Mouse (Mus musculus): ENCODE results near the gene Insig2. TPM values are rescaled to one million over a fixed set of nuclear protein-coding genes. Genes with fewer than 3 reads are reported as not detected.

Gene Insig2
- polyA plus RNA-seq, 1 experiment: 24.1 TPM

GRCm38 (mm10) chr1:121359680-121360079 lies 27.3 kb upstream of the Insig2 start:
- TF ChIP-seq CTCF (IDR thresholded peaks at IDR 0.05; ENCODE audit: insufficient read depth, low read length): no peak
- no peak for TF ChIP-seq POLR2A (IDR thresholded peaks at IDR 0.05; ENCODE audit: borderline replicate concordance, extremely low read depth, low read depth, low read length)
- WGBS: 77% methylated on average over 12 of the region's 12 CpGs
- H3K4me1 ChIP-seq (ENCODE audit: control insufficient read depth, insufficient read depth, low read length): no peaks in the 10 kb centered on the region
- no peak overlapping the region for H3K4me3 ChIP-seq (replicated peaks; ENCODE audit: extremely low read depth, low read depth, low read length)
- no peak for DNase-seq

- Histone ChIP-seq H3K4me3 (replicated peaks; ENCODE audit: extremely low read depth, low read depth, low read length) (no peak overlapping the region), H3K4me1 (ENCODE audit: control insufficient read depth, insufficient read depth, low read length) (no peaks in the 10 kb centered on the region)
- no peak for DNase-seq
- TF ChIP-seq CTCF (IDR thresholded peaks at IDR 0.05; ENCODE audit: insufficient read depth, low read length) (no peak), POLR2A (IDR thresholded peaks at IDR 0.05; ENCODE audit: borderline replicate concordance, extremely low read depth, low read depth, low read length) (no peak)
Measured at GRCm38 (mm10) chr1:121353779-121354178, 21.4 kb upstream of the Insig2 start.

DNA sequence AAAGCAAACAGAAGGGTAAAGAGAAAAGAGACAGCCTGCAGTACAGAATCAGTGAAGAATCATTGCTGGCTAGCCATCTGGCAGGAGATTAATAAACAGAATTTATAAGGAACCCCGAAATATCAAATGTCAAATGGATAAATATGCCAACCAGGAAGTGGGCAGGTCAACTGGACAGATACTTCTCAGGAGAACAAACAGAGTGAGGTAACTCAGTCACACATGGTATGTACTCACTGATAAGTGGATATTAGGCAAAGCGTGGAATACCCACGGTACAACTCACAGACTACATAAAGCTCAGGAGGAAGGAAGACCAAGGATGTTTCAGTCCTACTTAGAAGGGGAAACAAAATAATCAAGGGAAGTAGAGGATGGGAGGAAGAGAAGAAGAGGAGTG lies 18.6 kb upstream of the Insig2 start:
- no peak for DNase-seq

DNA sequence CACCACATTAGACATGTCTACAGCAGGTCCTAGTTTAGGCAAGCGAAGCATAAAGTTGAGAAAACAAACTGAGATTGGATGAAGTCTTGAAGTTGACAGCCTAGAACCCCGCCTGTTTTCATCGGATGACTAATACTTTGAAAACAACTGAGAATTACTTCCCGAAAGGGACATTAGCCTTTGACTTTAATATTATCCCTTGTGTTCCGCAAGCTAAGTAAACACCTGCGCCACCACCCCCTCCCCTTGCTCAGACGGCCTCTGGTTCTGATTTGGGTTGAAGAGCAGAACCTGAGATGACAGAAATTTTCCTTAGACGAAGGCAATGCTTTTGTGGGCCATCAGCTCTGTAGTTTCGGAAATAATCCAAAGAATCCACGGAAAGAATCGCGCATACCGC lies 18.2 kb upstream of the Insig2 start:
- Histone ChIP-seq H3K4me1 (ENCODE audit: control insufficient read depth, insufficient read depth, low read length) (no peaks in the 10 kb centered on the region), H3K4me3 (replicated peaks; ENCODE audit: extremely low read depth, low read depth, low read length) (no peak overlapping the region)
- TF ChIP-seq POLR2A (IDR thresholded peaks at IDR 0.05; ENCODE audit: borderline replicate concordance, extremely low read depth, low read depth, low read length) (no peak), CTCF (IDR thresholded peaks at IDR 0.05; ENCODE audit: insufficient read depth, low read length) (no peak)
- DNase-seq: no peak
- WGBS: 67% methylated on average over 13 of the region's 13 CpGs

More for the DNA sequence above, 18.6 kb upstream of the Insig2 start:
- no peaks in the 10 kb centered on the region for H3K4me1 ChIP-seq (ENCODE audit: control insufficient read depth, insufficient read depth, low read length)
- no peak for TF ChIP-seq POLR2A (IDR thresholded peaks at IDR 0.05; ENCODE audit: borderline replicate concordance, extremely low read depth, low read depth, low read length)
- no peak for TF ChIP-seq CTCF (IDR thresholded peaks at IDR 0.05; ENCODE audit: insufficient read depth, low read length)
- no peak overlapping the region for H3K4me3 ChIP-seq (replicated peaks; ENCODE audit: extremely low read depth, low read depth, low read length)
- 51% methylated on average over 3 of the region's 3 CpGs for WGBS

GRCm38 (mm10) chr1:121348875-121349847 lies 16.8 kb upstream of the Insig2 start:
- DNase-seq: no peak
- 64% methylated on average over 4 of the region's 4 CpGs for WGBS
- TF ChIP-seq POLR2A (IDR thresholded peaks at IDR 0.05; ENCODE audit: borderline replicate concordance, extremely low read depth, low read depth, low read length): no peak
- no peak for TF ChIP-seq CTCF (IDR thresholded peaks at IDR 0.05; ENCODE audit: insufficient read depth, low read length)
- Histone ChIP-seq H3K4me1 (ENCODE audit: control insufficient read depth, insufficient read depth, low read length) (no peaks in the 10 kb centered on the region), H3K4me3 (replicated peaks; ENCODE audit: extremely low read depth, low read depth, low read length) (no peak overlapping the region)

- Histone ChIP-seq H3K4me3 (replicated peaks; ENCODE audit: extremely low read depth, low read depth, low read length) (no peak overlapping the region), H3K4me1 (ENCODE audit: control insufficient read depth, insufficient read depth, low read length) (no peaks in the 10 kb centered on the region; the same call in 1 of the 2 replicates)
- no peak for DNase-seq
- TF ChIP-seq CTCF (IDR thresholded peaks at IDR 0.05; ENCODE audit: insufficient read depth, low read length): no peak
- WGBS: 50% methylated on average over 5 of the region's 5 CpGs
Measured at GRCm38 (mm10) chr1:121343966-121344365, 11.6 kb upstream of the Insig2 start.

DNA sequence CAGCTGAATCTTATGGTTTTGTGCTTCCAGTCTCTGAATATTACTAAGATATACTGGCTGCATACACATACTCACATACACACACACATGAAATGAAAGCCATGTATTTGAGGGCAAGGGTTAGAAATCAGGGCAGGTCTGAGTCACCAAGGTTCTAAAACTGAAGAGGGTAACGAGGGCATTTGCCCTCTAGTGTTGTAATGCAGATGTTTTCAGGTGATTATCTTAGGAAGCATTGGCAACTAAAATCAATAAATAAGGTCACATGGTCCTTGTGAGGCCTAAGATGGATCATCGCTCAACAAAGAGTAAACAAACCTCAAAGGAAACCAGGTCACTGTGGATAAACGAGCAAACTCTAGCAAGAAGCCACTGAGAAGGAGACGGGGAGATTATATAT lies 3.4 kb upstream of the Insig2 start:
- Histone ChIP-seq H3K4me1 (ENCODE audit: control insufficient read depth, insufficient read depth, low read length) (no peaks in the 10 kb centered on the region; the same call in 1 of the 2 replicates), H3K4me3 (replicated peaks; ENCODE audit: extremely low read depth, low read depth, low read length) (no peak overlapping the region)
- 47% methylated on average over 4 of the region's 4 CpGs for WGBS
- no peak for DNase-seq
- TF ChIP-seq CTCF (IDR thresholded peaks at IDR 0.05; ENCODE audit: insufficient read depth, low read length) (no peak), POLR2A (IDR thresholded peaks at IDR 0.05; ENCODE audit: borderline replicate concordance, extremely low read depth, low read depth, low read length) (no peak)

- peaks cover 4% of the 10 kb centered on the region; the same call in 1 of the 2 replicates for H3K4me1 ChIP-seq (ENCODE audit: control insufficient read depth, insufficient read depth, low read length)
- 90% methylated on average over 4 of the region's 4 CpGs for WGBS
- TF ChIP-seq POLR2A (IDR thresholded peaks at IDR 0.05; ENCODE audit: borderline replicate concordance, extremely low read depth, low read depth, low read length) (no peak), CTCF (IDR thresholded peaks at IDR 0.05; ENCODE audit: insufficient read depth, low read length) (no peak)
- H3K4me3 ChIP-seq (replicated peaks; ENCODE audit: extremely low read depth, low read depth, low read length): no peak overlapping the region
- DNase-seq: no peak
Measured at GRCm38 (mm10) chr1:121333986-121334703, 1.8 kb upstream of the Insig2 start.

GRCm38 (mm10) chr1:121330621-121331020 lies 1.8 kb downstream of the Insig2 start:
- WGBS: 81% methylated on average over 2 of the region's 2 CpGs
- no peak for DNase-seq
- Histone ChIP-seq H3K4me1 (ENCODE audit: control insufficient read depth, insufficient read depth, low read length) (peaks cover 4% of the 10 kb centered on the region; the same call in 1 of the 2 replicates), H3K4me3 (replicated peaks; ENCODE audit: extremely low read depth, low read depth, low read length) (no peak overlapping the region)
- TF ChIP-seq CTCF (IDR thresholded peaks at IDR 0.05; ENCODE audit: insufficient read depth, low read length) (no peak), POLR2A (IDR thresholded peaks at IDR 0.05; ENCODE audit: borderline replicate concordance, extremely low read depth, low read depth, low read length) (no peak)

Data from lung, adult 2 months (tissue).